Mouse (Mus musculus) naive thymus-derived CD4-positive, alpha-beta T cell, adult 5 months (primary cell): ENCODE results near the gene Mt2. TPM values are rescaled to one million over a fixed set of nuclear protein-coding genes. Genes with fewer than 3 reads are reported as not detected.

Experiments used
- polyA plus RNA-seq: library from polyadenylated mRNA; unstranded; fragments of 100-300 nt; shearing (Covaris generic); gene quantifications from one replicate; pipeline ENCODE4 v1.2.1, GENCODE M21; 2017

The Mt2 gene
- not detected for polyA plus RNA-seq

GRCm38 (mm10) chr8:94172075-94172808 lies at the start of gene Mt2:
Mt2 (plus strand) TSS chr8:94172664.

DNA sequence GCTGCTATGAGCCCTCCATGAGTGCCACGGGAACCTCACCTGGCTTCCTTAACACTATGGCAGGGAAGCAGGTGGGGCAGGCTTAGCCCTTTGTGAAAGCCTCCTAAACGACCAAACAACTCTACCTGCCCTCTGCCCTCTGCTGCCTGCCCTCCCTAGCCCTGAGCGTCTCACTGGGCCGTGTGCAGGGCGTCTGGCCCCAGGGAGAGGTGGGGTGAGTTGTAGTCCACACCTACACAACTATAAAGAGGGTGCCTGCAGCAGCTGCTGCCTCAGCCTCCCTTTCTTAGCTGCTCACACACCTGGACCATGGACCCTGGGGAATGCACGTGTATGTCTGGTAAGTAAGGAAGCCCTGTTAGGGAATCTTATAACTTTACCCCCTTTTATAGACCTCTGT lies 35.5 kb upstream of the Mt2 start, which contains the start of gene Mt4:
TSS of gene Mt4 (plus strand) at position 265 of the 400 bp plus-strand sequence.

DNA sequence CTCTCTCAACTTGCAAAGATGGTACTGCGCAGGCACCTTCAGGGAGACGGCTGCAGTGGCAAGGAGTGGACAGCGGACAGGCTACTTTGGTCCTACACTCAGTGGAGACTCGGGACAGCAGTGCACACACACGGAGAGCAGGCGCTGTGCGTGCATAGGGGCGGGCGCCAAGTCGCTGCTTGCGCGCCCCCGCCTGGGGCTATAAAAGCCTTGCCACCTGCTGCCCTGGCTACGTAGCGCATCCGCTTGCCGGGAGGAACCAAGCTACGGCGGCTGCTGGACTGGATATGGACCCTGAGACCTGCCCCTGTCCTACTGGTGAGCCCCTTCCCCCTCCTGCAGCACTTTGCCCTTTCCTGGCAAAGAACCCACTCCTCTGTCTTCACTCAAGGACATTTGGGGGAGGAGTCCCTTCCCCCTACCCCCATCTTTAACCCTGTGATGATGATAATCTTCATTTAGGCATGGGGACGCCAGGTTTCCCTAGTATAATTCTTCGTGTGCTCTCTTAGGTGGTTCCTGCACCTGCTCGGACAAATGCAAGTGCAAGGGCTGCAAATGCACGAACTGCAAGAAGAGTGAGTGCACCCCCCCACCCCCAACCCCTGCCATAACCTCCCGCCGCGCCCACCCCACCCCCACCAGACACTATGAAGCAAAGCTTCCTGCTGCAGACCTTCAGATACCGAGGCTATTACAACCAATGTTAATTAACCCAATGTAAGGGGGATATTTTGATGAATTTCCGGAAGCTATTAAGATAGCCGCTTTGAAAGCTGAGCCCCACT lies 19.8 kb upstream of the Mt2 start, which contains the start of gene Mt3:
TSS of gene Mt3 (plus strand) at position 95 of the 788 bp plus-strand sequence.

DNA sequence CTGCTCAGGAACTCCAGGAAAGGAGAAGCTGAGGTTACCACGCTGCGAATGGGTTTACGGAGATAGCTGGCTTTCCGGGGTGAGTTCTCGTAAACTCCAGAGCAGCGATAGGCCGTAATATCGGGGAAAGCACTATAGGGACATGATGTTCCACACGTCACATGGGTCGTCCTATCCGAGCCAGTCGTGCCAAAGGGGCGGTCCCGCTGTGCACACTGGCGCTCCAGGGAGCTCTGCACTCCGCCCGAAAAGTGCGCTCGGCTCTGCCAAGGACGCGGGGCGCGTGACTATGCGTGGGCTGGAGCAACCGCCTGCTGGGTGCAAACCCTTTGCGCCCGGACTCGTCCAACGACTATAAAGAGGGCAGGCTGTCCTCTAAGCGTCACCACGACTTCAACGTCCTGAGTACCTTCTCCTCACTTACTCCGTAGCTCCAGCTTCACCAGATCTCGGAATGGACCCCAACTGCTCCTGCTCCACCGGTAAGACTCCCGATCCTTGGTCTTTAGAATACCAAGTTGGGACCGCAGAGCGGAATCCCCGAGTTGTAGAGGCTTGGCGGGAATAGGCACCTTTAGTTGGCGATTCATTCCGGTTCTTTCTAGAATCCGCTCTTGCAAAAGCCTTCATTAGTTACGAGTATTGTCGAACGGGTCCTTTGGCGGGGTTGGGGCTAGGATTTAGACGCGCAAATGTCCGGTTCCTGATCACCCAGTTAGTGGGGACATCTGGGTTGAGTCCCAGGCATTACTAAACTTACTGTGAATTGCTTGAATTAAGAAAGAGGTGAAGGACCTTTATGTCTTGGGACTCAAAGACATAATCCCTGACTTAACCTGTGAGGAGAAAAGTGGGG lies 6.6 kb downstream of the Mt2 start, which contains the start of gene Mt1:
TSS of gene Mt1 (plus strand) at position 226 of the 856 bp plus-strand sequence.

GRCm38 (mm10) chr8:94214252-94215173 lies 42.0 kb downstream of the Mt2 start, which contains the start of gene Nup93:
Nup93 (plus strand) TSS chr8:94214564.

Other genes with a start within 250 kb of the Mt2 start
- gene Amfr, start 159.8 kb upstream of the Mt2 start, polyA plus RNA-seq, result 128 TPM
- gene Nudt21, start 135.6 kb upstream of the Mt2 start, polyA plus RNA-seq, result 128 TPM
- 13.6 TPM for gene Ogfod1, start 135.5 kb upstream of the Mt2 start, polyA plus RNA-seq
- gene Bbs2, start 73.7 kb upstream of the Mt2 start, polyA plus RNA-seq, result 9.8 TPM
- gene Mt4, start 35.5 kb upstream of the Mt2 start, polyA plus RNA-seq, result not detected
- not detected for gene Mt3, start 20.1 kb upstream of the Mt2 start, polyA plus RNA-seq
- 2.2 TPM for gene Mt1, start 6.4 kb downstream of the Mt2 start, polyA plus RNA-seq
- gene Nup93, start 41.9 kb downstream of the Mt2 start, polyA plus RNA-seq, result 37.8 TPM
- gene Slc12a3, start 156.5 kb downstream of the Mt2 start, polyA plus RNA-seq, result 0.11 TPM
- gene Herpud1, start 213.8 kb downstream of the Mt2 start, polyA plus RNA-seq, result 106 TPM